Mouse (Mus musculus) kidney, adult 2 months (tissue): ENCODE measurements at regions not wholly inside any gene's neighbourhood (a gene's known extent, or its start where the extent isn't known, plus 50 kb on each side); places are given as distances from the start of the nearest gene placed in this dataset.

Source experiments
- CTCF ChIP-seq: fragments of 200-500 bp; conservative IDR thresholded peaks from 2 replicates; pipeline ENCODE4 v1.5.1; 2011; ENCODE audit warnings: low read depth, mild to moderate bottlenecking, control low read depth, low read length, moderate library complexity, mixed read lengths; ENCODE audit not compliant: insufficient read depth, insufficient read length
- POLR2A ChIP-seq: fragments of 200-500 bp; IDR thresholded peaks from one replicate; pipeline ENCODE4 v1.6.1; 2011; ENCODE audit warnings: low read depth, low read length, control low read depth

DNA sequence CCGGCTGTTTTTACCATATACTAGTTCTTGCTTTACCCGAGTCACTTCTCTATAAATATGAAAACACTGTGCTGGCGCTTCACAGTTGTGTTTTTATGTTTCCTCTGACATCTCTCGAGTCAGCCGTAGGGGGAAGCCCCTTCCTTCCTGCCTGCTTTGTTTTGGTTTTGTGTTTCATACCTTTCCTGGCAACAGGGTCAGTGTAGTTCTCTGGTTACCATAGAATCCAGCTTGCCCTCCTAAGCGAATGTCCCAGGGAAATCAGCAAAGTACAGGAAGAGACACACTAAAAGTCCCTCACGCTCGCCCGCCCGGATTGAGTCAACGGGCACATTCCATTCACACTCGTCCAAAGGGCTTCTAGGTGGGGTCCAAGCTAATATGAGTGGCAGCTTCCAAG, 230.0 kb upstream of the Atp2b1 start:
- no peak for TF ChIP-seq CTCF
- no peak for TF ChIP-seq POLR2A
